Mouse (Mus musculus) kidney, postnatal 0 days (tissue): ENCODE data around the gene Pold2. TPM values are rescaled to one million over a fixed set of nuclear protein-coding genes. Genes with fewer than 3 reads are reported as not detected.

Experiments used
- ATAC-seq: fragments of 200-750 bp; cut with Nextera tagmentation; replicated peaks from 2 replicates; pipeline ENCODE4 v1.8.0; 2017; ENCODE audit warnings: low read depth, moderate number of reproducible peaks, moderate TSS enrichment, moderate library complexity; ENCODE audit not compliant: low FRiP score
- DNase-seq: peaks from one replicate; pipeline ENCODE4 v3.0.0-alpha.2; 2016; ENCODE audit warnings: low spot score
- H3K27ac ChIP-seq: fragments of 300-500 bp; sonication (generic); 2 replicates; pipeline ENCODE4 v1.5.1; 2014; ENCODE audit warnings: mild to moderate bottlenecking
- H3K27me3 ChIP-seq: fragments of 300-500 bp; sonication (generic); 2 replicates; pipeline ENCODE4 v1.6.1; 2014; ENCODE audit warnings: low read length, mixed read lengths; ENCODE audit not compliant: insufficient read depth
- H3K36me3 ChIP-seq: fragments of 300-500 bp; sonication (generic); 2 replicates; pipeline ENCODE4 v1.6.1; 2014; ENCODE audit warnings: low read length, mixed read lengths; ENCODE audit not compliant: insufficient read depth
- H3K4me1 ChIP-seq: fragments of 300-500 bp; sonication (generic); replicated peaks from 2 replicates; pipeline ENCODE4 v1.6.1; 2014; ENCODE audit warnings: antibody characterized with exemption, low read length, mixed read lengths; ENCODE audit not compliant: insufficient read depth
- H3K4me2 ChIP-seq: fragments of 300-500 bp; sonication (generic); 2 replicates; pipeline ENCODE4 v1.6.1; 2014; ENCODE audit warnings: mild to moderate bottlenecking, low read length, moderate library complexity, mixed read lengths
- H3K4me3 ChIP-seq: fragments of 300-500 bp; sonication (generic); replicated peaks from 2 replicates; pipeline ENCODE4 v1.5.1; 2014; ENCODE audit warnings: low read depth, low read length
- H3K9ac ChIP-seq: fragments of 300-500 bp; sonication (generic); 2 replicates; pipeline ENCODE4 v1.6.1; 2014; ENCODE audit warnings: low read depth, low read length
- H3K9me3 ChIP-seq: fragments of 300-500 bp; sonication (generic); replicated peaks from 2 replicates; pipeline ENCODE4 v1.6.1; 2016; ENCODE audit warnings: low read length, inconsistent platforms, mixed read lengths
- CTCF ChIP-seq: IDR thresholded peaks from 2 replicates; pipeline ENCODE4 v1.5.1; 2016; ENCODE audit warnings: antibody characterized with exemption, low read depth, mild to moderate bottlenecking, moderate library complexity
- WGBS: fragments of 180-500 bp; shearing (Covaris S2); extraction: QIAGEN DNeasy Blood & Tissue Kit; methylation state at CpG from one replicate; pipeline ENCODE4 v1.1.7; 2014; 5-methylcytosine and 5-hydroxymethylcytosine counted together
- polyA plus RNA-seq: library from polyadenylated mRNA; unstranded; fragments of >200 nt; fragmentation: Nextera tagmentation; extraction: Ambion mirVana; gene quantifications from 2 replicates; pipeline ENCODE4 v1.2.1, GENCODE M21; 2015

Gene Pold2
- polyA plus RNA-seq, 1 experiment from 2014 or later = 74.4 TPM

- Histone ChIP-seq H3K9ac (no peak overlapping the region), H3K9me3 (no peaks in the 10 kb centered on the region), H3K27ac (no peak overlapping the region), H3K36me3 (no peaks in the 10 kb centered on the region), H3K27me3 (no peaks in the 10 kb centered on the region), H3K4me2 (no peak overlapping the region), H3K4me3 (no peak overlapping the region), H3K4me1 (0 out of 2 replicates have a peak, but pooled peaks cover 3% of the 10 kb centered on the region)
- DNase-seq (no peak), ATAC-seq (no peak)
- no peak for TF ChIP-seq CTCF
- WGBS = 69% methylated on average over 2 of the region's 2 CpGs
Observed at GRCm38 (mm10) chr11:5849316-5849715, 28.8 kb downstream of the Pold2 start.

- H3K4me2 ChIP-seq = no peak overlapping the region
- no peak overlapping the region for H3K9ac ChIP-seq
- no peaks in the 10 kb centered on the region for H3K27me3 ChIP-seq
- ATAC-seq = no peak
- DNase-seq = no peak
- H3K9me3 ChIP-seq = no peaks in the 10 kb centered on the region
- no peak overlapping the region for H3K4me3 ChIP-seq
- H3K27ac ChIP-seq = no peak overlapping the region
- 0 out of 2 replicates have a peak, but pooled peaks cover 3% of the 10 kb centered on the region for H3K4me1 ChIP-seq
- TF ChIP-seq CTCF = no peak
- H3K36me3 ChIP-seq = no peaks in the 10 kb centered on the region
- WGBS = 47% methylated on average over 6 of the region's 6 CpGs
Observed at GRCm38 (mm10) chr11:5848741-5849140, 29.4 kb downstream of the Pold2 start.

- H3K9ac ChIP-seq = no peak overlapping the region
- no peaks in the 10 kb centered on the region for H3K27me3 ChIP-seq
- H3K27ac ChIP-seq = peak overlapping the region; percentile 58; the same call in 1 of the 2 replicates
- TF ChIP-seq CTCF = no peak
- peak; percentile 47 for DNase-seq
- 50% methylated on average over 7 of the region's 7 CpGs for WGBS
- ATAC-seq = peak; percentile 70
- H3K9me3 ChIP-seq = no peaks in the 10 kb centered on the region
- H3K4me2 ChIP-seq = no peak overlapping the region
- no peak overlapping the region for H3K4me3 ChIP-seq
- no peaks in the 10 kb centered on the region for H3K36me3 ChIP-seq
- H3K4me1 ChIP-seq = 0 out of 2 replicates have a peak, but pooled peaks cover 3% of the 10 kb centered on the region
Observed at GRCm38 (mm10) chr11:5846639-5847345, 31.3 kb downstream of the Pold2 start.

- no peaks in the 10 kb centered on the region for H3K27me3 ChIP-seq
- no peak overlapping the region for H3K27ac ChIP-seq
- 0 out of 2 replicates have a peak, but pooled peaks cover 3% of the 10 kb centered on the region for H3K4me1 ChIP-seq
- DNase-seq = no peak
- no peak overlapping the region for H3K4me3 ChIP-seq
- 86% methylated on average over 3 of the region's 3 CpGs for WGBS
- H3K36me3 ChIP-seq = no peaks in the 10 kb centered on the region
- TF ChIP-seq CTCF = no peak
- ATAC-seq = no peak
- no peak overlapping the region for H3K9ac ChIP-seq
- no peak overlapping the region for H3K4me2 ChIP-seq
- H3K9me3 ChIP-seq = no peaks in the 10 kb centered on the region
Observed at GRCm38 (mm10) chr11:5843131-5843530, 35.0 kb downstream of the Pold2 start.

GRCm38 (mm10) chr11:5841751-5842150, 36.3 kb downstream of the Pold2 start:
- Histone ChIP-seq H3K9me3 (no peaks in the 10 kb centered on the region), H3K27ac (no peak overlapping the region), H3K4me3 (no peak overlapping the region), H3K4me1 (0 out of 2 replicates have a peak, but pooled peaks cover 3% of the 10 kb centered on the region), H3K9ac (no peak overlapping the region), H3K4me2 (no peak overlapping the region), H3K36me3 (no peaks in the 10 kb centered on the region), H3K27me3 (no peaks in the 10 kb centered on the region)
- no peak for TF ChIP-seq CTCF
- ATAC-seq (no peak), DNase-seq (no peak)
- 95% methylated on average over 2 of the region's 2 CpGs for WGBS

GRCm38 (mm10) chr11:5840346-5840745, 37.7 kb downstream of the Pold2 start:
- H3K36me3 ChIP-seq = no peaks in the 10 kb centered on the region
- H3K27ac ChIP-seq = no peak overlapping the region
- H3K4me3 ChIP-seq = no peak overlapping the region
- H3K9ac ChIP-seq = no peak overlapping the region
- no peak for ATAC-seq
- no peak for TF ChIP-seq CTCF
- no peaks in the 10 kb centered on the region for H3K9me3 ChIP-seq
- H3K4me2 ChIP-seq = no peak overlapping the region
- H3K27me3 ChIP-seq = no peaks in the 10 kb centered on the region
- WGBS = 86% methylated on average over 7 of the region's 7 CpGs
- H3K4me1 ChIP-seq = no peaks in the 10 kb centered on the region
- DNase-seq = no peak
